Mouse (Mus musculus): ENCODE measurements around the gene Pdzd2. TPM values are rescaled to one million over a fixed set of nuclear protein-coding genes. Genes with fewer than 3 reads are reported as not detected.

Gene Pdzd2
- polyA plus RNA-seq, 1 experiment, result 1.7 TPM

- TF ChIP-seq POLR2A (IDR thresholded peaks at IDR 0.05; ENCODE audit: low read depth, low read length), result no peak
- no peak for TF ChIP-seq CTCF (IDR thresholded peaks at IDR 0.05; ENCODE audit: extremely low read depth, insufficient read depth, insufficient read length, insufficient replicate concordance)
- Histone ChIP-seq H3K36me3 (ENCODE audit: control insufficient read depth, insufficient read depth, low read length) (no peaks in the 10 kb centered on the region), H3K27me3 (ENCODE audit: control insufficient read depth, insufficient read depth, low read length) (0 out of 2 replicates have a peak, but pooled peaks cover 2% of the 10 kb centered on the region), H3K4me1 (ENCODE audit: control insufficient read depth, insufficient read depth, insufficient read length) (peaks cover 6% of the 10 kb centered on the region), H3K27ac (ENCODE audit: insufficient read depth, low read length) (no peak overlapping the region), H3K4me3 (ENCODE audit: extremely low read depth, insufficient read depth, insufficient read length) (no peak overlapping the region)
- WGBS, result 56% methylated on average over 4 of the region's 4 CpGs
- DNase-seq (ENCODE audit: low read depth in 1 of 2, low spot score in 2 of 2), result no peak
Measured at GRCm38 (mm10) chr15:12548696-12549095, 191.0 kb downstream of the Pdzd2 start.

- Histone ChIP-seq H3K4me1 (ENCODE audit: control insufficient read depth, insufficient read depth, insufficient read length) (peaks cover 6% of the 10 kb centered on the region), H3K27ac (ENCODE audit: insufficient read depth, low read length) (no peak overlapping the region), H3K4me3 (ENCODE audit: extremely low read depth, insufficient read depth, insufficient read length) (no peak overlapping the region), H3K27me3 (ENCODE audit: control insufficient read depth, insufficient read depth, low read length) (0 out of 2 replicates have a peak, but pooled peaks cover 2% of the 10 kb centered on the region), H3K36me3 (ENCODE audit: control insufficient read depth, insufficient read depth, low read length) (no peaks in the 10 kb centered on the region)
- DNase-seq (ENCODE audit: low read depth in 1 of 2, low spot score in 2 of 2), result no peak
- 83% methylated on average over 5 of the region's 5 CpGs for WGBS
- TF ChIP-seq POLR2A (IDR thresholded peaks at IDR 0.05; ENCODE audit: low read depth, low read length), result no peak
Measured at GRCm38 (mm10) chr15:12547640-12548405, 191.9 kb downstream of the Pdzd2 start.

- H3K27ac ChIP-seq (ENCODE audit: insufficient read depth, low read length), result no peak overlapping the region
- 90% methylated on average over 6 of the region's 6 CpGs for WGBS
- H3K4me1 ChIP-seq (ENCODE audit: control insufficient read depth, insufficient read depth, insufficient read length), result peaks cover 6% of the 10 kb centered on the region
- H3K36me3 ChIP-seq (ENCODE audit: control insufficient read depth, insufficient read depth, low read length), result no peaks in the 10 kb centered on the region
- no peak for TF ChIP-seq CTCF (IDR thresholded peaks at IDR 0.05; ENCODE audit: extremely low read depth, insufficient read depth, insufficient read length, insufficient replicate concordance)
- no peak for TF ChIP-seq POLR2A (IDR thresholded peaks at IDR 0.05; ENCODE audit: low read depth, low read length)
- H3K27me3 ChIP-seq (ENCODE audit: control insufficient read depth, insufficient read depth, low read length), result 0 out of 2 replicates have a peak, but pooled peaks cover 2% of the 10 kb centered on the region
- H3K4me3 ChIP-seq (ENCODE audit: extremely low read depth, insufficient read depth, insufficient read length), result no peak overlapping the region
- no peak for DNase-seq (ENCODE audit: low read depth in 1 of 2, low spot score in 2 of 2)
Measured at GRCm38 (mm10) chr15:12546781-12547180, 192.9 kb downstream of the Pdzd2 start.

- 84% methylated on average over 6 of the region's 6 CpGs for WGBS
- no peak for DNase-seq (ENCODE audit: low read depth in 1 of 2, low spot score in 2 of 2)
- H3K27ac ChIP-seq (ENCODE audit: insufficient read depth, low read length), result no peak overlapping the region
- peaks cover 6% of the 10 kb centered on the region for H3K4me1 ChIP-seq (ENCODE audit: control insufficient read depth, insufficient read depth, insufficient read length)
- TF ChIP-seq CTCF (IDR thresholded peaks at IDR 0.05; ENCODE audit: extremely low read depth, insufficient read depth, insufficient read length, insufficient replicate concordance) (no peak), POLR2A (IDR thresholded peaks at IDR 0.05; ENCODE audit: low read depth, low read length) (no peak)
- 0 out of 2 replicates have a peak, but pooled peaks cover 2% of the 10 kb centered on the region for H3K27me3 ChIP-seq (ENCODE audit: control insufficient read depth, insufficient read depth, low read length)
- H3K4me3 ChIP-seq (ENCODE audit: extremely low read depth, insufficient read depth, insufficient read length), result no peak overlapping the region
- H3K36me3 ChIP-seq (ENCODE audit: control insufficient read depth, insufficient read depth, low read length), result no peaks in the 10 kb centered on the region
Measured at GRCm38 (mm10) chr15:12545671-12546070, 194.1 kb downstream of the Pdzd2 start.

DNA sequence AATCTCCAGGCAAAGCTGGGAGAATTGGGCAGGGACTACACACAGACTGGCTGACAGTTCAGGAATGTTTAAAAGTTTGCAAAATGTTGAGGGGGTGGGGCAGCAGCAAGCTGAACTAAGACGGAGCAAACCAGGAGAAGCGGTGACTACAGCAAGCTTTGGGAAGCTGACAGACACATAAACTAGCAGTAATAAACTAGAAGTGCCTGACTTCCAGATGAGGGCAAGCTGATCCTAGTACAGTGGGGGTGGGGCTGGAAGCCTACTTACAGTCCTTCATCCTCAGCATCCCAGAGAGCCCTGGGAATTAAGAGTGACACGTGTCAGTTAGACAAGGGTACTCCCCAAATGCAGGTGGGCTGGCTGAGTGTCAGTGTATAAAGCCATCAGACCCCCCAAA lies 194.5 kb downstream of the Pdzd2 start:
- no peaks in the 10 kb centered on the region for H3K36me3 ChIP-seq (ENCODE audit: control insufficient read depth, insufficient read depth, low read length)
- H3K27ac ChIP-seq (ENCODE audit: insufficient read depth, low read length), result no peak overlapping the region
- no peak for DNase-seq (ENCODE audit: low read depth in 1 of 2, low spot score in 2 of 2)
- no peak overlapping the region for H3K4me3 ChIP-seq (ENCODE audit: extremely low read depth, insufficient read depth, insufficient read length)
- TF ChIP-seq POLR2A (IDR thresholded peaks at IDR 0.05; ENCODE audit: low read depth, low read length) (no peak), CTCF (IDR thresholded peaks at IDR 0.05; ENCODE audit: extremely low read depth, insufficient read depth, insufficient read length, insufficient replicate concordance) (no peak)
- 0 out of 2 replicates have a peak, but pooled peaks cover 2% of the 10 kb centered on the region for H3K27me3 ChIP-seq (ENCODE audit: control insufficient read depth, insufficient read depth, low read length)
- peaks cover 6% of the 10 kb centered on the region for H3K4me1 ChIP-seq (ENCODE audit: control insufficient read depth, insufficient read depth, insufficient read length)
- WGBS, result 86% methylated on average over 3 of the region's 3 CpGs

- no peak for DNase-seq (ENCODE audit: low read depth in 1 of 2, low spot score in 2 of 2)
- no peak overlapping the region for H3K4me3 ChIP-seq (ENCODE audit: extremely low read depth, insufficient read depth, insufficient read length)
Measured at GRCm38 (mm10) chr15:12543686-12544325, 195.9 kb downstream of the Pdzd2 start.

DNA sequence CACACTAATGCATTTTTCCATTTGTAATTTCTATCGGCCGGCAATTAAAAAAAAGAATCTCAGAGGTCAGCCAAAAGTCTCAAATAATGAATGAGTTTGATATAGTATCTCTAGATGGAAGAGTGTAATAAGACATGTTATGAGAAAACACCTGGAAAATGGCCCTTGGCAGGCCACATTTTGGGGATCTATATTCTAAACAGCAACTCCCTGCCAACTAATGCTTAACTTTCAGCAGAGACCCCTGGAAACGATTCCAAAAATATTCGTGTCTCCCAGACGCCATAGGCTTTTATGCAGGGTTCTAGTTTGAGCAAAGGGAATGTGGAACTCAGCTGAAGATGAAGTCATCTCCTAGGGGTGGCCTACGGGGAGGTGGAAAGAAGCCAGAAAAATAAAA lies 197.4 kb downstream of the Pdzd2 start:
- Histone ChIP-seq H3K27me3 (ENCODE audit: control insufficient read depth, insufficient read depth, low read length) (no peaks in the 10 kb centered on the region), H3K4me3 (ENCODE audit: extremely low read depth, insufficient read depth, insufficient read length) (no peak overlapping the region), H3K36me3 (ENCODE audit: control insufficient read depth, insufficient read depth, low read length) (no peaks in the 10 kb centered on the region), H3K27ac (ENCODE audit: insufficient read depth, low read length) (no peak overlapping the region), H3K4me1 (ENCODE audit: control insufficient read depth, insufficient read depth, insufficient read length) (no peaks in the 10 kb centered on the region)
- 90% methylated on average over 6 of the region's 6 CpGs for WGBS
- no peak for DNase-seq (ENCODE audit: low read depth in 1 of 2, low spot score in 2 of 2)
- TF ChIP-seq POLR2A (IDR thresholded peaks at IDR 0.05; ENCODE audit: low read depth, low read length), result no peak
- TF ChIP-seq CTCF (IDR thresholded peaks at IDR 0.05; ENCODE audit: extremely low read depth, insufficient read depth, insufficient read length, insufficient replicate concordance), result no peak

More at GRCm38 (mm10) chr15:12543686-12544325, 195.9 kb downstream of the Pdzd2 start:
- Histone ChIP-seq H3K27ac (ENCODE audit: insufficient read depth, low read length) (no peak overlapping the region), H3K36me3 (ENCODE audit: control insufficient read depth, insufficient read depth, low read length) (no peaks in the 10 kb centered on the region), H3K27me3 (ENCODE audit: control insufficient read depth, insufficient read depth, low read length) (no peaks in the 10 kb centered on the region), H3K4me1 (ENCODE audit: control insufficient read depth, insufficient read depth, insufficient read length) (no peaks in the 10 kb centered on the region)
- no peak for TF ChIP-seq POLR2A (IDR thresholded peaks at IDR 0.05; ENCODE audit: low read depth, low read length)
- TF ChIP-seq CTCF (IDR thresholded peaks at IDR 0.05; ENCODE audit: extremely low read depth, insufficient read depth, insufficient read length, insufficient replicate concordance), result no peak
- WGBS, result 88% methylated on average over 13 of the region's 13 CpGs

All from spleen, adult 2 months (tissue).